Mouse (Mus musculus) megakaryocyte, embryonic 14.5 days (primary cell): ENCODE measurements around the gene Tars2. TPM values are rescaled to one million over a fixed set of nuclear protein-coding genes. Genes with fewer than 3 reads are reported as not detected.
"Not testable (repeated sequence)": the region's sequence is repeated elsewhere in the genome, so short reads cannot be mapped to it uniquely, and the experiment has no call there.

Source experiments
- H3K27me3 ChIP-seq: replicated peaks from 2 replicates; pipeline ENCODE3; 2012; ENCODE audit warnings: inconsistent platforms
- H3K36me3 ChIP-seq: replicated peaks from 2 replicates; pipeline ENCODE3; 2012; ENCODE audit warnings: low read length, inconsistent platforms, mixed read lengths
- H3K4me1 ChIP-seq: 2 replicates; pipeline ENCODE4 v1.6.1; 2012; ENCODE audit warnings: inconsistent platforms
- H3K4me3 ChIP-seq: replicated peaks from 2 replicates; pipeline ENCODE3; 2012; ENCODE audit warnings: moderate library complexity, mild to moderate bottlenecking, inconsistent platforms
- H3K9me3 ChIP-seq: 2 replicates; pipeline ENCODE4 v1.6.1; 2012; ENCODE audit warnings: inconsistent platforms
- FLI1 ChIP-seq: IDR thresholded peaks from 2 replicates; pipeline ENCODE4 v1.6.1; 2012; ENCODE audit warnings: low read length, inconsistent platforms, mixed read lengths
- GATA1 ChIP-seq: IDR thresholded peaks from 3 replicates; pipeline ENCODE4 v1.6.1; 2012; ENCODE audit warnings: mixed read lengths, low read length, inconsistent platforms, borderline replicate concordance
- polyA plus RNA-seq: library from polyadenylated mRNA; stranded (reverse); fragments of >175 nt; gene quantifications from 2 replicates; pipeline ENCODE4 v1.2.3, GENCODE M21; 2012; ENCODE audit warnings: low replicate concordance; ENCODE audit not compliant: insufficient read depth

Gene Tars2
- polyA plus RNA-seq, 1 experiment = 22.9 TPM

DNA sequence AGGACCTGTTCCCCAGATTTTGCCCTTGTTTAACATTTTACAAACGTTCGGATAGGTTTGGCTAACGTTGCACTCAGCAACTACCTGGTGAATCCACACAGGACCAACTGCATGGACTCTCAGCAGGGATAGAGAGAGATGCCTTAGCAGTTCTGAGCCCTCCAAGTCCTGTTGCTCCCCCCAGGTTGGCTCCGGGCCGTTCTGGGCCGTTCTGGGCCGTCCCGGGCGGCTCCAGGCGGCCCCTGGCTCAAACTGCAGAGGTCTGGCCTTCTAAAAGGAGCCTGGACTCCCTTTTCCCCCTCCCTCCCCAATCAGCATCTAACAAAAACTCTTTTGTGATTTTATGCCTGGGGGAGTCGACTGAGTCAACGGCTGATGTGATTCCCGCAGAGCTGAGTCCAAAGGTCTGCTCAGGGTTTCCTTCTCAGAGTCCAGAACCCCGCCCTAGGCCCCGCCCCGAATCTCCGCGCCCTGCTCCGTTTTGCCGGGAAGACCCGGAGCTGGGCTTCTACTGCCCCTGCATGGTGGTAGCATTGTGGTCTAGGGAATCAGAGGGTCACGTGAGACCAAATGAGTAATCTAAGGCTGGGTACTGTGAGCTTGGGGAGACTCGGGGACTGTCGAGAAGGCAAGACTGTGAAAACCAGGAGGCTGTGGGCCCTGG, 58.0 kb downstream of the Tars2 start:
- Histone ChIP-seq H3K4me1 (peaks cover 40% of the 10 kb centered on the region), H3K9me3 (peaks cover 10% of the 10 kb centered on the region), H3K4me3 (no peak overlapping the region), H3K36me3 (peaks cover 7% of the 10 kb centered on the region), H3K27me3 (peaks cover 5% of the 10 kb centered on the region)
- TF ChIP-seq GATA1 = no peak
- TF ChIP-seq FLI1 = no peak

- Histone ChIP-seq H3K4me3 (no peak overlapping the region), H3K36me3 (peaks cover 7% of the 10 kb centered on the region), H3K27me3 (peaks cover 5% of the 10 kb centered on the region), H3K4me1 (peaks cover 42% of the 10 kb centered on the region), H3K9me3 (peaks cover 10% of the 10 kb centered on the region)
- TF ChIP-seq FLI1 (no peak), GATA1 (no peak)
Observed at GRCm38 (mm10) chr3:95701085-95701484, 58.9 kb downstream of the Tars2 start.

DNA sequence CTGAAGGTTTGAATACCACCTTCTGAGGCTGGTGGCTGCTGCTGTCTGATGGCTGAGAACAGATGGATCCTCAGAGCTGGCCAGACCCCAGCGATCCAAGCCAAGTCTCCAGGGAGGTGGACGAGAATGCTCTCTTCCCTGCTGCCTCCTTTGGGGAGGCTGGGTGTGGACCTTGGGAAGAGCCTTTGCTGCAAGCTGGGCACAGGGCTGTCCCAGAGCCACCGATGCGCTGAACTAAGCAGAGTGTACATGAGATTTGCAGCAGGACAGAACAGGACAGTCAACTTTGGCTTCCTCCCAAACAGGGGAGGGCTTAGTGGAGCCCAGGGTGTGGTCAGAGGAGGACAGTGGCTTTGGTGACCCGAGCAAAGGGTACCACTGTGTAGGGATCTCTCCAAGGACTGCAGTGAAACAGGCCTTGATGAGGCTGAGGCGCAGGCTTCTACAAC, 59.7 kb downstream of the Tars2 start:
- TF ChIP-seq FLI1 (no peak), GATA1 (no peak)
- Histone ChIP-seq H3K9me3 (peaks cover 10% of the 10 kb centered on the region), H3K4me1 (peaks cover 49% of the 10 kb centered on the region), H3K27me3 (peaks cover 5% of the 10 kb centered on the region), H3K4me3 (no peak overlapping the region), H3K36me3 (peaks cover 7% of the 10 kb centered on the region)

GRCm38 (mm10) chr3:95698286-95698685, 61.7 kb downstream of the Tars2 start:
- Histone ChIP-seq H3K4me3 (no peak overlapping the region), H3K9me3 (no peaks in the 10 kb centered on the region), H3K36me3 (peaks cover 3% of the 10 kb centered on the region), H3K27me3 (peaks cover 5% of the 10 kb centered on the region), H3K4me1 (peaks cover 66% of the 10 kb centered on the region)
- no peak for TF ChIP-seq GATA1
- no peak for TF ChIP-seq FLI1

DNA sequence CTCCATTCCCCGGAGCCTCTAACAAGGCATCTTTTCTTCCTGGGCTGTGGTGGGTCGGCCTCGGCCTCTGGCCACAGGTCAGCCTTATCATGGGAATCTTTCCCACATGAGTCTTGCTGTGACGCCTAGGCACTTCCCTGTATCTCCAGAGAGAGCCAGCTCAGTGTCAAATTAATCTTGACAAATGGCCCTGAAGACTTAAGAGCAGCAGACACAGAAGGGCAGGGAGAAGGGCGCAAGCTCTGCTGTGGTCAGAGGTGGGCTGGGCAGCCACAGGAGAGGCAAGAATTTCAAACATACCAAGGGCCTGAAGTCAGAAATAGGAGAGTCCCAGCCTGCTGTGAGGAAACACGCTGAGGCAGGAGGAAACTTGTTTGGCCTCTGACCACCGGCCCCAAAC, 63.6 kb downstream of the Tars2 start:
- Histone ChIP-seq H3K36me3 (peaks cover 5% of the 10 kb centered on the region), H3K4me1 (peaks cover 74% of the 10 kb centered on the region), H3K4me3 (no peak overlapping the region), H3K9me3 (no peaks in the 10 kb centered on the region), H3K27me3 (peaks cover 5% of the 10 kb centered on the region)
- TF ChIP-seq FLI1 = no peak
- TF ChIP-seq GATA1 = no peak

- TF ChIP-seq GATA1 = no peak
- no peak for TF ChIP-seq FLI1
- H3K27me3 ChIP-seq = peaks cover 5% of the 10 kb centered on the region
- no peak overlapping the region for H3K4me3 ChIP-seq
- peaks cover 5% of the 10 kb centered on the region for H3K36me3 ChIP-seq
- H3K4me1 ChIP-seq = peaks cover 68% of the 10 kb centered on the region
- H3K9me3 ChIP-seq = no peaks in the 10 kb centered on the region
Observed at GRCm38 (mm10) chr3:95695796-95696195, 64.2 kb downstream of the Tars2 start.

- peaks cover 5% of the 10 kb centered on the region for H3K36me3 ChIP-seq
- TF ChIP-seq FLI1 = no peak
- TF ChIP-seq GATA1 = no peak
- H3K9me3 ChIP-seq = no peaks in the 10 kb centered on the region
- peaks cover 67% of the 10 kb centered on the region for H3K4me1 ChIP-seq
- H3K4me3 ChIP-seq = no peak overlapping the region
- H3K27me3 ChIP-seq = peaks cover 1% of the 10 kb centered on the region
Observed at GRCm38 (mm10) chr3:95694808-95695703, 65.0 kb downstream of the Tars2 start.

- Histone ChIP-seq H3K4me3 (no peak overlapping the region), H3K36me3 (peaks cover 5% of the 10 kb centered on the region), H3K4me1 (peaks cover 68% of the 10 kb centered on the region), H3K9me3 (no peaks in the 10 kb centered on the region), H3K27me3 (no peaks in the 10 kb centered on the region)
- TF ChIP-seq GATA1 (no peak), FLI1 (no peak)
Observed at GRCm38 (mm10) chr3:95693821-95694807, 65.9 kb downstream of the Tars2 start.

- no peaks in the 10 kb centered on the region for H3K27me3 ChIP-seq
- H3K4me3 ChIP-seq = no peak overlapping the region
- H3K36me3 ChIP-seq = peaks cover 9% of the 10 kb centered on the region
- H3K4me1 ChIP-seq = peaks cover 76% of the 10 kb centered on the region
- TF ChIP-seq FLI1 (no peak), GATA1 (no peak)
- H3K9me3 ChIP-seq = no peaks in the 10 kb centered on the region
Observed at GRCm38 (mm10) chr3:95692677-95693076, 67.3 kb downstream of the Tars2 start.

DNA sequence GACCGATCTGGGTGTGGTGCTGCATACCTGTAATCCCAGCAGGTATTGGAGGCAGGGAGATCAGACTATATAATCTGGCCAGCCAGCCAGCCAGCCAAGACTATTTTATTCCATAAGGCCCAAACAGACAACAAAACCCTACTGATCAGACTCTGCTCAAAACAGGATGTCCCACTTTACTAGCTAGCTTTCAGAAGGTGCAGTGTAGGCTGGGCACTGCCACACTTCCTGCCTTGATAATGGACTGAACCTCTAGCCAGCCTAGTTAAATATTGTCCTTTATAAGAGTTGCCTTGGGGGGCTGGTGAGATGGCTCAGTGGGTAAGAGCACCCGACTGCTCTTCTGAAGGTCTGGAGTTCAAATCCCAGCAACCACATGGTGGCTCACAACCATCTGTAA, 69.5 kb downstream of the Tars2 start:
- H3K27me3 ChIP-seq, H3K4me3 ChIP-seq, H3K36me3 ChIP-seq, H3K9me3 ChIP-seq: not testable (repeated sequence)
- H3K4me1 ChIP-seq = peaks cover 77% of the 10 kb centered on the region
